Mouse (Mus musculus): ENCODE data around the gene Srpk2. TPM values are rescaled to one million over a fixed set of nuclear protein-coding genes. Genes with fewer than 3 reads are reported as not detected.
"Not testable (repeated sequence)": the region's sequence is repeated elsewhere in the genome, so short reads cannot be mapped to it uniquely, and the experiment has no call there.

Gene Srpk2
- polyA plus RNA-seq (2017; shearing (Covaris generic)), result 10 to 100 TPM; 74.3 to 80.2 TPM

- no peak for ATAC-seq
Measured at GRCm38 (mm10) chr5:23684517-23684916, at the start of gene Srpk2. Gene Srpk2, minus strand, starts transcription at chr5:23684617.

DNA sequence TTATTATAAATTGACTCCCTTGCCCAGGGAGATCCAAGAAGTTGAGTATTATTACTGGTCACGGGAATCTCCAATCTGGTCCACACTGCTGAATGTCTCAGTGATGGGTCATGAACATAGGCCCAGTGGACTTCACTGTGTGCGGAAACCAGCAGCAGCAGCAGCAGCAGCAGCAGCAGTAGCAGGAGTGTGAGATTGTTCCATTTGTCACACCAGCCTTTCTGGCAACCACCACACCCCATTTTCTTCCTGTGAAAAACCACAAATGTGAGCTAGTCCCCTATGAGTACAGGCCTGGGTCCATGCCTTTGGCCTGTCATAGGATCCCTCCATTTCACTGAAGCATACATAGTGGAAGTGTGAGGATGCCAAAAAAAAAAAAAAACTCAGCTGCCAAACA lies 37.5 kb upstream of the Srpk2 start:
- no peak for ATAC-seq

DNA sequence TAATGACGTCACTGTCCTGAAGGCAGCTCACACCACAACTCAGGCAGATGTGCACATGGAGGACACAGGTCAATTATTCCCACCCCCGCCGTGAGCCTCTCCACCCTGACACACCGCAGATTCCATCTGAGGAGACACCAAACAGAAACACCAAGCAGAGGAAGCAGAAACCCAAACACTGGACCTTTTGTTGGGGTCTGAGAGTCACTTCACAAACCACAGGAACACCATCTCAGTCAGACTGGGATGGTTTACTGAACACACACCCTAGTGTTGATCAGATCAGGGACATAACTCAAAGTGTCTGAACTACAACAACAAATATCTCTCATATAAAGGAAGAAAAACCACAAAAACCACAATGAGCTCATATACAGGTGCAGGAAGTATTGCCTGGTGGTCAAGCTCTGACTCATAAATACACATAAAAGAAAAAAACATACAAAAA lies 34.5 kb upstream of the Srpk2 start:
- peak; percentile 83 for ATAC-seq

- no peak for ATAC-seq
Measured at GRCm38 (mm10) chr5:23718182-23718534, 33.7 kb upstream of the Srpk2 start.

DNA sequence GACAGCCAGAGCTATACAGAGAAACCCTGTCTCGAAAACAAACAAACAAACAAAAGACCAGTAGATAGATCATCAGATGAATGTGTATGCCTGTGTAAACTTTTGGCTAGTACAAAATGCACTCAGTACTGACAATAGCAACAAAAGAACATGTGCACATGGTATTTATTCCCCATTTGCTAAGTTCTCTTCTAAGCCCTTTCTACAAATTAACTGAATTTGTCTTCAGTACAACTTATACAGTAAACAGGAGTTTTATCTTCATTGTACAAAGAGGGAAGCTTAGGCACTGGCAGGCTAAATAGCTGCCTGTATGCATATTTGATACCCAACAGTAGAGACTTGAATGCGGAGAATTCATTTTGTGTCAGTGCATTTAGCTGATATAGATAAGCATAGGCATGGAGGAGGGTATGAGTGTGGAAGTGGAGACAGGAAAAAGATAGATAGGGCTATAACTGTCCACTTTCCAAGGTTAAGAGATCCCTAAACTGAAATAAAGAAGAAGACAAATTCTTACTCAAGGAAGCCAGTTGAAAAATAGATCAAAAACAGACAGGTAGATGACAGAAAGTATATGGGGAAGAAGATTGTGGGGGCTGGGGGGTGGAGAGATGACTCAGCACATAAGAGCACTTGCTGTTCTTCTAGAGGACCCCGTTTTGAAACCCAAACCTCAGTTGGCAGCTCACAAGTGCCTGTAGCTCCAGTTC lies 33.2 kb upstream of the Srpk2 start:
- no peak for ATAC-seq

GRCm38 (mm10) chr5:23713401-23714335 lies 29.3 kb upstream of the Srpk2 start:
- no peak for ATAC-seq

DNA sequence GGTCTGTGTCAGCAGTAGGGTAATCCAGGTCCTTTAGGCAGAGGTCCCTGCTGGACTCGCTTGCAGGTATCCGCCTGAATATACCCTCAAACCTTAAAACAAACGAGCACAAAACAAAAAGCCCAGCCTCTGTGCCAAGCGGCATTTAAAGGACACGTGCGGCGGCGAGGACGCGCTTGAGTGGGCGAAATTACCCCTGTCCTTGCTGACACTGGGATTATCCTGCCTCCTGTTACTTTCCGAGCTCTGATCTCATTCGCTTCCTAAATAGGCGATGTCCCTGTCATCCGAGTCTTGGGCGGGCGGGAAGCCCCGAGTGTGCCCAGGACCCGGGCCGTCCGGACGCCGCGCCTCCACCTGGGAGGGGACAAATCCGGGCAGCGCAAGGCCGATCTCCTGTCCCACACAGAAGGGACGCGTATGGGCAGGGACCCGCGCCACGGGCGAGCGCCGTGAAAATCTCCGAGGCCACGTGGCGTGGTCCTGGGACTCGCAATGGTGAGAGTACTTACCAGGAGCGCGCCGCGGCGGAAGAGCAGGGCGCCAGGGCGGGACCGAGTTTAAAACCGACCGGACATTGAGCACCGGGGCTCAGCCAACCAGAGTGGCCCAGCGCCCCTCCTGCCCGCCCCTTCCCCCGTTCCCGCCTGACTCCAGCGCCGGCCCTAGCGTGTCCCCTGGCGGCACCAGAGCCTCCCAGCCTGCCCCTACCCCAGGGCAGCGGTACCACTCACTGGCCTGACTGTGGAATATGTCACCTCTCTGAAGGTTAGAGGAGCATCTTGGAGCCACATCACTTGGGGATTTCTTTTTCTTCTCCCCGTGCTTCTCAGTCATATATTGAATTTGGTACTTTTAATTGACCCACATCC lies 27.9 kb upstream of the Srpk2 start:
- peak; percentile 86 for ATAC-seq

DNA sequence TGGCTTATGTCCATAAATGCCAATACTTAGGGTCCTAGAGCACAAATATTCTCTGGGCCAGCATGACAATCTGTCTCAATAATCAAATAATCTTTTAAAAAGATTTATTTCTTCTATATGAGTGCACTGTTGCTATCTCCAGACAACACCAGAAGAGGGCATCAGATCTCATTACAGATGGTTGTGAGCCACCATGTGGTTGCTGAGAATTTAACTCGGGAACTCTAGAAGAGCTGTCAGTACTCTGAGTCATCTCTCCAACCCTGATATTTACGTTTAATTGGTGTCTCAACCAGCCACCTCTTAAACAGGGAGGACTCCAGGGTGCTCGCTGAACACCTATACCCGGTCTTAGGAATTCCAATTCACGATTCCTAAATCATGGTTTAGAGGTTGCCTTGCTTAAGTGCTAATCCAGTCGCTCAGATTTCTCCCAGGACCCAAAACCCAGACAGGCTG lies 27.3 kb upstream of the Srpk2 start:
- ATAC-seq, result not testable (repeated sequence)

DNA sequence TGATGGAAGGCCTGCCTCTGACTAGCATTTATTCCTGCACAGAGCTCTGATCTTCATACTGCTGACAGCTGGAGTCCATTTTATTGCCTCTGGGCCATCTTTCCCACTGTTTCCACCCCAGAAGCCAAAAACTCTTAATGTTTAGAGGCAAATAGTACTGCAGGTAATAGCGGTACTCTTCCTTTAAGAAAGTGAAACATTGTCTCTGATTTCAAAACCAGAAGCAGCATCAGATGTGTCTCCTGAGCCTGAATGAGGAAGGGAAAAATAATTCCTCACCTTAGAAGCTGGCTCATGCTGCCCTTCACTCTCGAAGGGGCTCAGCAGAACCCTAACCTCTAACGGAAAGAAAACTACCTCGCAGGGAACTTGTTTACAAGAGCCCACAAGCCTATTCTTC lies 26.8 kb upstream of the Srpk2 start:
- ATAC-seq, result no peak

DNA sequence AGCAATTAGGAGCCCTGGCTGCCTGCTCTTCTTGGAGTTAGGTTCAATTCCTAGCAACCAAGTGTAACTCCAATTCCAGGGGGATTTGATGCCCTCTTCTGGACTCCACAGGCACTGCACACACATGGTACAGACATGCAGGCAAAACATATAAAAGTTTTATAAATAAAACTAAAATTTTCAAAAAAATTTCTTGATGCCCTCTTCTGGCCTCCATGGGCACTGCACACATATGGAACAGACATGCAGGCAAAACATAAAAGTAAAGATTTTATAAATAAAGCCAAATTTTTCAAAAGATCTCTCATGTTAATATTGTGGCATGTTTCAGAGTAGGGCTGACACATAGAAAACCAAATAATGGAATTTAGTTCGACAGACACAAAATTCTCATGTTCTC lies 25.2 kb upstream of the Srpk2 start:
- ATAC-seq, result no peak

- ATAC-seq, result not testable (repeated sequence)
Measured at GRCm38 (mm10) chr5:23706601-23707597, 22.5 kb upstream of the Srpk2 start.

GRCm38 (mm10) chr5:23697457-23697856 lies 13.0 kb upstream of the Srpk2 start:
- ATAC-seq, result no peak

DNA sequence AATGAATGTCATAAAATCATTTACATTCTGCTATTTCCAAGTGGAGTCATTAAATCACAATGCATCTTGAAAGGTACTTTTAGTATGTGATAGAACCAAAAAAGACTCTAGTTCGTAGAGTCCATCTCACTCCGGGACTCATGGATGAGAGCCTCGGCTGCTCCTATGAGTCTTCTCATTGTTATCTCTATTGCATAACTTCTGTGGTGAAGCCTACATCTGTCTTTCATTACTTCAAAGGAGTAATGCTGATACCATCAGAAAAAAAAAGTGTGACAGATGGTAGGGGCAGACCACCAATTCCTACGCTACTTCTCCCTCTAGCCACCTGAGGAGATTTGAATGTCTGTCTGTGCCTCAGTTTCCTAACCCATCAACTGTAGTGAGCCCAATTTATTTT lies 986 bp downstream of the Srpk2 start:
- ATAC-seq, result no peak

GRCm38 (mm10) chr5:23679006-23679405 lies 5.4 kb downstream of the Srpk2 start:
- no peak for ATAC-seq

- ATAC-seq, result no peak
Measured at GRCm38 (mm10) chr5:23677883-23678282, 6.5 kb downstream of the Srpk2 start.

DNA sequence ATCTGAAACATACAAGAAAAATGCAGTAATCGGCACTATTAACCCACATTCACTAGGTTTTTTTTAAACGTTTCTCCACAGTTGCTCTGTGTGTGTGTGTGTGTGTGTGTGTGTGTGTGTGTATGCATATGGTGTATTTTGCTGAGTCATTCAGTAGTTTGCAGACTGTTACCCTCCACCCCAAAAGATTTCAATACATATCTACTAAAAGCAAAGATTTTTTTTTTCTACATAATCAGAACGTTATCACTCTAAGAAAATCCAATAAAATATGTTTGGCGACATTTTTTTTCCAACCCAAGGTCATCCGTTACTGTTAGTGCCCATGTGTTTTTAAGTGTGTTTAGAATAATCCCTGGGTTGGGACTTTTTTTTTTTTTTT lies 7.4 kb downstream of the Srpk2 start:
- ATAC-seq, result no peak

DNA sequence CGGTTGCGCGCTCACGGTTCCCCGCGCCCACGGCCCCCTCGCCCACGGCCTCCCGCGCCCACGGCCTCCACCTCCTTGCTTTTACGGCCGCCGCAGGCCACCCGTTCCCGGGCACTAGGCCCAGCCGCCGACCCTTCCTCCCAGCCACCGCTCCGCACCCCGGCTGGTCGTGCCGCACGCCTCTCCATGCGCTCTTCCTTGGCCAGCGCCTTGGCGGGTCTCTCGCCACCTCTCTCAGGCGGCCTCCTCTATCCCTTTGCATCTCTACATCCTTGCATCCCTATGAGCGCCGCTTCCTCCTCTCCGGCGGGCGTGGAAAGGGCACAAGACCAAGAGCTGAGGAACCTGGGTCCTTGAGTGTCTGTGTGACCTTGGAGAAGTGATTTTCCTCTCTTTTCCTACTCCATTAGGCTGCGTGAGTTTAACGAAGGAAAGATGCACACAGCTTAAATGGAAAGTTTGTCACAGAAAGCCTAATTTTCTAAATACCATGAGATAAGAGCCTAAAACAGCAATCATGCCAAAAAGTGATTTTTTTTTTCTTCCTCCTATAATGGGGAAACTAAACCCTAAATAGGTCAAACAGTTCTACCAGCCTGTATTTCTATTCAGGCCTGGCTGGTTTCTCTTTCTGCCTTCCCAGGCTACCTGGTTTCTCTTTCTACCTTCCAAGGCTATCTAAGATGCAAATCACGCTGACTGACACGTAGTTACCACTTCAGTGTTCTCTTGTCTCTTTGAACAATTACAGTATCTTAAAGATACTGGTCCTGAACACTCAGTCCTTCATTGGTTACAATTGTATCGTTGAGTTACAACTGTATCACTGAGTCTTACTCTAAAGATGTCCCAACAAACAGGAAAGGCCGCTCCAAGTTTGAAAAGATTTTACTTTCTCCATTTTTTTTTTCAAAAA lies 8.0 kb downstream of the Srpk2 start:
- ATAC-seq, result no peak

GRCm38 (mm10) chr5:23675499-23676155 lies 8.8 kb downstream of the Srpk2 start:
- peak; percentile 18 for ATAC-seq

DNA sequence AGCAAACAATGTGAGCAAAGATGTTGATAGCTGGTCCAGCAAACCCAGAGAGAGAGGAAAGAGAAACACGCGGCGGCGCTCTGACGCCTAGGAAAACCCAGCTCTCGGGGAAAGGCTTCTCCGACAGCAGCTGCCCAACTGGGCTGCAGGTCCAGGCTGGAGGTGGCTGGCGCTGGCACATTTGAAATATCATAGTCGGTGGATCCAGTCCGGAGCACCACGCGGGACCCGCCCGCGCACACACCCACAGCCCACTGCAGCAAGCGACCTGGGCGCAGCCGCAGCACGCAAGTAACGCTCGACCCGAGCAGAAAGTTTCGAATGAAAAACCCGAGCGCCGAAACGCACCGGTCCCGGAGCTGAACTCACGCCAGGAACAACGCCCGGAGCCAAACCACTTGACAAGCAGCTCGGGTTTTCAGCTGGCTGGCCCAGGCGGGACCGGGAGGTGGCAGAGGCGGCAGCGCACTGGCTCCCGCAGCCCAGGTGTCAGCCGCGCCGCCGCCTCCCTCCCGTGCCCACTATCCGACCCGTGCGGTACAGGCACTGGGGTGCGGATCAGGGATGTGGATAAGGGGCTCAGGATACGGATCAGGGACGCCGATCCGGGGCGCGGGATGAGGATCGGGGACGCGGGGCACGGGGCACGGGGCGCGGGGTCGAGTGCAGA lies 9.5 kb downstream of the Srpk2 start:
- peak; percentile 36 for ATAC-seq

Measured in activated CD4-positive, CD25-positive, alpha-beta regulatory T cell, adult 4 months (primary cell).